Mouse (Mus musculus) forelimb bud, embryonic 11.5 days (tissue): ENCODE data around the gene Prkca.

Source experiments
- DNase-seq: peaks from one replicate; pipeline ENCODE4 v3.0.0-alpha.2; 2012; ENCODE audit warnings: low read depth, low spot score

Gene Prkca

DNA sequence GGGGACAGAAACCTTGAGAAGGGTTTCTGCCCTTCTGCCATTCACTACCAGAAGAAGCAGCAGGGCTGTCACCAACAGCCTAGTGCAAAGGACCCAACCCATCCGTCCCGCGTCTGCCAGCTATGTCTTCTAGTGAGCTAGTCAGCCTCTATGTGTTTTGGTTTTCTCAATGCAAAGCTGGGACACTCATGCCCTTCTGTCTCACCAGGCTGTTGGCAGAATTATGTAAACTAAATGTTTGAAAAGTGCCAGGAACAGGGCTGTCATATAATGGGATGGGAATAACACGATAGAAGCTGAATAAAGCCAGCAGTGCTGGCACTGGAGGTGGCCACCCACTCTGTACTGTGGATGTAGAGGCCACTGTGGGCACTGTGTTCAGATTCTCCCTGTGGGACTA, 393.1 kb downstream of the Prkca start:
- no peak for DNase-seq

- DNase-seq, result no peak
These were observed 393.5 kb downstream of the Prkca start for GRCm38 (mm10) chr11:107950211-107950610.

GRCm38 (mm10) chr11:107947951-107948350, 395.8 kb downstream of the Prkca start:
- no peak for DNase-seq

DNA sequence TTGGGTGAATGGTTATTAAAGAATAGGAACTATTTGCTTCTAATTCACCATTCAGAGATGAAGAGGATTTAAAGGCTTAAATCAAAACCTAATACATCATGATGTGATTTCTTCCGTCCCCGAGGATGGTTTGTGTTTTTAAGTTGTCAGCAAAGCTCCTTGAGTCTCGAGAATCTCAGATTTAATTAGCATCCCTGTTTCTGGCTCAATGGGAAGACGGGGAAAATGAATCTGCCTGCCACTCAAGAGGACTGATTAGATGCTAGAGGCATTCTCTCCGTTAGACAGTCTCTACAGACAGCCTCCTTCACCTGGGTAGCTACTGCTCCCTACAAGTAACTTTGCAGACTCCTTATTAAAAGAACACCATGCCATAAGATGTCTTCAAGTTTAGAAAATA, 396.9 kb downstream of the Prkca start:
- DNase-seq, result no peak

- DNase-seq, result no peak
These were observed 406.8 kb downstream of the Prkca start for GRCm38 (mm10) chr11:107936929-107937328.

GRCm38 (mm10) chr11:107931721-107932120, 412.0 kb downstream of the Prkca start:
- DNase-seq, result no peak

GRCm38 (mm10) chr11:107931288-107931687, 412.4 kb downstream of the Prkca start:
- no peak for DNase-seq

- DNase-seq, result no peak
These were observed 414.0 kb downstream of the Prkca start for GRCm38 (mm10) chr11:107929712-107930111.

- peak; percentile 71 for DNase-seq
These were observed 423.7 kb downstream of the Prkca start for GRCm38 (mm10) chr11:107919852-107920508.

- no peak for DNase-seq
These were observed 425.9 kb downstream of the Prkca start for GRCm38 (mm10) chr11:107917721-107918235.

DNA sequence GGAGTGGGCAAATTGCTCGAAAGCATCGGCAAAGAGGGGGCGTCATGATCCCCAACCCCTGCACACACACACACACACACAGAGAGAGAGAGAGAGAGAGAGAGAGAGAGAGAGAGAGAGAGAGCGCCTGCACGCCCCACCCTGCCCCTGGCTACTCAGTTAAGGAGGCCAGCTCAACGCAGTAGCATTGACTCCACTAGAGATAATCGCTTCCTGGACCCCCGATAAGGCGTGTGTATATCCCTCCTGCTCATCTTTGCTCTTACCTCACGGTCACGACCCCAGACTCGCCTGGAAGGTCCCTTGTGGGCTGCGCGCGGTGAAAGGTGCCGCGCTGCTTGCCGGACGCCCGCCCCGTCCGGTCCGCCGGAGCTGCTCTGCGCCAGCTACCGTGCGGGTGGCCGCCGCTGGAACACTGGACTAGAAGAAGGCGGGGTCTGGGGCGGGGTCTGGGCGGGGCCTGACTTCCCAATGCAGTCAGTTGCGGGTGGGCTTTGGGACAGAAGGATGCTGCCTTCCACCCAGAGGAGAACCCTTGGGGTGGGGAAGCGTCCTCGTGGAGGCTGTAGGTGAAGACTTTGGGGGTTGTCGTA, 429.0 kb downstream of the Prkca start, which contains the start of gene Cacng5:
Gene Cacng5 (minus strand): TSS at position 422 of the 593 bp plus-strand sequence.
- peak; percentile 27 for DNase-seq

- no peak for DNase-seq
These were observed 430.4 kb downstream of the Prkca start for GRCm38 (mm10) chr11:107913317-107913716.

DNA sequence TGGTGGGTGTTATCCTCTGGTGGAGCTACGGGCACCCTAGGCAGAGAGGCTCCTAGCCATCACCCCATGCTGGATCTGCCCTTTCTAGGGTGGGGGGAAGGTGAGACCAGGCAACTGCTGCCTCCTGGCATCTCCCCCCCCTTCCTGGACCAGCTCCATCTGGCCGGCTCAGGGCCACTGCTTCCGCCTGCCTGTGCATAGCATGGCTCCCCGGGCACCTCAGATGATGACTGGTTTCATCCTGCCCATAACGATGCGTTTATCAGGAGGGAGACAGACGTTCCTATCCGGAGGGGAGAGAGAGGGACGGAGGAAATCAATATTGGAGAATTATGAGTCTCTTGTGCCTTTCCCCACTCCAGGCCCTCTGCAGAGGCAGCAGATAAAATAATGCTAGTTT, 438.4 kb downstream of the Prkca start:
- no peak for DNase-seq

DNA sequence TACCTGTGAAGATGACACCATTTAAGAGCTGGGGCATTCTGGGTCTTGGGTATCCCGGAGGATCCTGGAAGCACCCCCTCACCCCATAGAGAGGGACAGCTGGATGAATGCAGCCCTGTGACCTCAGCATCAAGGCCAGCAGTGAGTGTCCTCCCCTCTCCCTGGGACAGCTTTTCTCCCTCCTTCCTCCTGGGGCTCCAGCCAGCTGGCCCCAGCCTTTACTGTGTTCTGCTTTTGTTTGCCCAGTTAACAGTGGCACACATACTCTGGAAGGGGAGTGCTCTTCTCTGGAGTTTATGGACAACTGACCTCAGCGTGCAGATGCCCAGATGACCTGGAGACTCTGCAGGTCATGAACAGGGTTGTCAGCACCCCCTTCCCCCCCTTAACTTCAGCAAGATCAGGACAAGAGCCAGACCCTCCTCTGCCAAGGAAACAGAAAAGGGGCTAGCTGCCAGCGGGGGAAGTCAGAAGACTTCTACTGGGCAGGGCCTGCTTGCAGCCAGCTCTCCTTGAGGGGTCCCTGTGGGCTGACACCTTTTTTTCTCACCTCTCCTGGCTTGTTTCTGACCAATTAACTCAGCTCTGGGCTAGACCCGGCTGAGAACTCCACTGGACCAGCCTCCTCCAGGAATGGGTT, 439.6 kb downstream of the Prkca start:
- no peak for DNase-seq

- no peak for DNase-seq
These were observed 443.3 kb downstream of the Prkca start for GRCm38 (mm10) chr11:107900470-107900869.

- no peak for DNase-seq
These were observed 445.0 kb downstream of the Prkca start for GRCm38 (mm10) chr11:107898698-107899097.

DNA sequence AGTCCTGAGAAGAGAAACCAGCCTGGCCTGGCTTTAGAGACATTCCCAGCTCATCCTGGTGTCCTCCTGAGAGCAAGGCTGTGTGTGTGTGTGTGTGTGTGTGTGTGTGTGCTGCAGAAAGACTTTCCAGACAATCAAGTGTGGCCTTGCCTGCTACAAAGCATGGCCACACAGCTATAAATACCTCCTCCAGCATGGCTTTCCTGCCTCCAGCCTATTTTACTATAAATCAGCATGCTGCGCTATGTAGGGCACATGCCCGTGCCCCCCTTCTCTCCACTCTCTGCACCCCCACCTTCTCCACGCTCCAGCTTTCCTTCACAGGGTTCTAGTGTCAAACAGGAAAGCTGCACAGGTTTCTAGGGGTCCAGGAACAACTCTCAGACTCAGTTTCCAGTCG, 448.1 kb downstream of the Prkca start:
- no peak for DNase-seq

GRCm38 (mm10) chr11:107891377-107891776, 452.4 kb downstream of the Prkca start:
- DNase-seq, result no peak

DNA sequence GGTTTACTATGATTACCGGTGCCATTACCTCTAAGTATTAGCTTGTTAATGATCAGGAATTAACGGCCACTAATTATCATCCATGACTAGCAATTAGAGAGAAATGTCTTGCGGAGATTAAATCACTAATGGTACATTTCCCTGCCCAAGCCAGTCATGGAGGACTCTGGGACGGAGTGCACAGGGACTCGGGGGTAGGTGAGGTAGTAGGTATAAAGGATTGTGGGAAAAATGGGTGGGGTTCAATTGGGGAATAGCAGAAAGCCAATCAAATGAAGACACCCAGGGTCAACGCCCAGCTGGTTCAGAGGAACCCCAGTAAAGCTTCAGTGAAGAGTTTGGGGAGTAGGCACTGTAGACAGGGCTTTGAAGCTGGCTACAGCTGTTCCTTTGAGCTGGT, 456.4 kb downstream of the Prkca start:
- DNase-seq, result no peak
